ENCODE assay signal across 15 mouse cellular contexts in genomic region chr19:6181629-6182028, GRCm38 (mm10). TPM values are rescaled to one million over a fixed set of nuclear protein-coding genes. Genes with fewer than 3 reads are reported as not detected.
A peak's percentile ranks its signal among the peaks of the same experiment; 100 is the strongest.
DNase-seq lines count a peak whose midpoint lies in the region; ATAC-seq and TF ChIP-seq lines count a peak whose summit lies in the region.
"Had no signal": no experiment of that assay in that cellular context is flagged by ENCODE, and none has a peak within 500 bp of the region (broad histone marks: within the 10 kb centered on the region; RNA-seq: fewer than 3 reads in every experiment).

No protein-coding gene starts in this region.

- H3K9ac ChIP-seq in limb, embryonic 14.5 days (ENCODE audit: low read depth, low read length, severe bottlenecking) = no peak overlapping the region
- H3K9ac ChIP-seq: neural tube, embryonic 12.5 days had no signal

- H3K27ac ChIP-seq in limb, embryonic 14.5 days (replicated peaks; ENCODE audit: low read depth, low read length) = no peak overlapping the region
- H3K27ac ChIP-seq: macrophage; neural tube, embryonic 12.5 days had no signal

- H3K4me1 ChIP-seq in limb, embryonic 14.5 days (ENCODE audit: control insufficient read depth, insufficient read depth, low read length) = no peaks in the 10 kb centered on the region
- H3K4me1 ChIP-seq: neural tube, embryonic 12.5 days had no signal

- WGBS in limb, embryonic 14.5 days = 25% methylated on average over 5 of the region's 5 CpGs

- ATAC-seq in limb, embryonic 14.5 days (ENCODE audit: low FRiP score, low read depth) = no peak

- DNase-seq in adrenal gland, postnatal 10 days = peak; percentile 41
- DNase-seq in adrenal gland, adult 8-10 months = no peak
- DNase-seq in lung, postnatal 14 days = peak; percentile 19
- no peak for DNase-seq in lung, adult 18-20 months
- peak; percentile 19 for DNase-seq in c-Kit-positive CD71-positive TER-119-negative erythroid progenitor cells, embryonic 14.5 days (ENCODE audit: low read depth)
- DNase-seq in limb, embryonic 14.5 days (ENCODE audit: low spot score) = peak; percentile 70
- DNase-seq in urinary bladder, postnatal 4 days (ENCODE audit: low spot score in 2 of 2) = no peak
- no peak for DNase-seq in lung, postnatal 25 days (ENCODE audit: low spot score)
- DNase-seq: cerebellum, adult 9-10 months; gastrocnemius, postnatal 36 days; heart, postnatal 10 days had no signal

- no peaks in the 10 kb centered on the region for H3K27me3 ChIP-seq in limb, embryonic 14.5 days (ENCODE audit: control insufficient read depth, insufficient read depth, low read length)
- H3K27me3 ChIP-seq: neural tube, embryonic 12.5 days had no signal

- no peak overlapping the region for H3K4me3 ChIP-seq in limb, embryonic 14.5 days (replicated peaks; ENCODE audit: low read length)
- H3K4me3 ChIP-seq: neural tube, embryonic 12.5 days had no signal

- no peaks in the 10 kb centered on the region for H3K9me3 ChIP-seq in limb, embryonic 14.5 days (ENCODE audit: control insufficient read depth, low read length)
- H3K9me3 ChIP-seq: neural tube, embryonic 12.5 days had no signal

- no peaks in the 10 kb centered on the region for H3K36me3 ChIP-seq in limb, embryonic 14.5 days (ENCODE audit: control insufficient read depth, insufficient read depth, low read length)
- H3K36me3 ChIP-seq: neural tube, embryonic 12.5 days had no signal

- no peak for TF ChIP-seq POLR2A in limb, embryonic 14.5 days (IDR thresholded peaks at IDR 0.05; ENCODE audit: borderline replicate concordance, extremely low read depth, insufficient read depth, insufficient read length)

- no peak overlapping the region for H3K4me2 ChIP-seq in limb, embryonic 14.5 days (replicated peaks; ENCODE audit: low read depth, low read length, severe bottlenecking)

RNA-seq across cellular contexts. Expression of gene Majin, which starts 2.6 kb away (rescaled TPM):
- under 1 TPM; 0.72 to 0.79 TPM for total RNA-seq in adrenal gland, postnatal 10 days (2021)
- 1 to 10 TPM; 2.0 to 4.4 (median 3.5) TPM for total RNA-seq in adrenal gland, adult 8-10 months (2022)
- polyA plus RNA-seq in limb, embryonic 14.5 days (2012; rRNA removed) = 0.05 and 0.09 TPM in 2 replicates
- polyA plus RNA-seq in limb, embryonic 14.5 days (2014; fragmentation: Nextera tagmentation; extraction: Ambion mirVana) = not detected in 2 replicates
- total RNA-seq: gastrocnemius, postnatal 36 days; heart, postnatal 10 days had no signal
- polyA plus RNA-seq: kidney, embryonic 14.5 days; neural tube, embryonic 12.5 days had no signal

RNA-seq across cellular contexts. Expression of gene Arl2, which starts 40.3 kb away (rescaled TPM):
- 10 to 100 TPM; 63.1 to 63.7 TPM for total RNA-seq in adrenal gland, postnatal 10 days (2021)
- total RNA-seq in adrenal gland, adult 8-10 months (2022) = 100 to 1,000 TPM in 2 of 4 experiments, 10 to 100 TPM in 2; 92.7 to 127 (median 112) TPM
- polyA plus RNA-seq in limb, embryonic 14.5 days (2012; rRNA removed) = 91.9 and 127 TPM in 2 replicates
- 76.0 and 77.5 TPM in 2 replicates for polyA plus RNA-seq in limb, embryonic 14.5 days (2014; fragmentation: Nextera tagmentation; extraction: Ambion mirVana)

RNA-seq across cellular contexts. Expression of gene Batf2, which starts 40.8 kb away (rescaled TPM):
- 1 to 10 TPM in 1 of 2 experiments, under 1 TPM in 1; 0.57 to 1.6 TPM for total RNA-seq in adrenal gland, postnatal 10 days (2021)
- total RNA-seq in adrenal gland, adult 8-10 months (2022) = 1 to 10 TPM; 1.4 to 3.5 (median 2.7) TPM
- polyA plus RNA-seq in limb, embryonic 14.5 days (2012; rRNA removed) = 0.10 and 0.22 TPM in 2 replicates
- 0.15 TPM in 1 of 2 replicates, not detected in the other for polyA plus RNA-seq in limb, embryonic 14.5 days (2014; fragmentation: Nextera tagmentation; extraction: Ambion mirVana)
- polyA plus RNA-seq: neural tube, embryonic 12.5 days had no signal

RNA-seq across cellular contexts. Expression of gene Gpha2, which starts 44.6 kb away (rescaled TPM):
- total RNA-seq in adrenal gland, postnatal 10 days (2021) = 10 to 100 TPM; 16.9 to 18.2 TPM
- 10 to 100 TPM; 23.4 to 37.6 (median 29.4) TPM for total RNA-seq in adrenal gland, adult 8-10 months (2022)
- 1.5 and 2.7 TPM in 2 replicates for polyA plus RNA-seq in limb, embryonic 14.5 days (2012; rRNA removed)
- 1.2 and 2.3 TPM in 2 replicates for polyA plus RNA-seq in limb, embryonic 14.5 days (2014; fragmentation: Nextera tagmentation; extraction: Ambion mirVana)
- total RNA-seq: gastrocnemius, postnatal 36 days; heart, postnatal 10 days; left cerebral cortex, postnatal 36 days had no signal
- polyA plus RNA-seq: kidney, embryonic 14.5 days; macrophage; neural tube, embryonic 12.5 days had no signal

RNA-seq across cellular contexts. Expression of gene Snx15, which starts 53.5 kb away (rescaled TPM):
- 10 to 100 TPM; 19.6 to 21.8 TPM for total RNA-seq in adrenal gland, postnatal 10 days (2021)
- total RNA-seq in adrenal gland, adult 8-10 months (2022) = 10 to 100 TPM; 34.0 to 49.1 (median 37.8) TPM
- polyA plus RNA-seq in limb, embryonic 14.5 days (2012; rRNA removed) = 36.4 and 48.9 TPM in 2 replicates
- polyA plus RNA-seq in limb, embryonic 14.5 days (2014; fragmentation: Nextera tagmentation; extraction: Ambion mirVana) = 30.2 and 33.9 TPM in 2 replicates

Comparison
In these comparisons a context has a peak if more than half of its experiments do, and no peak if none do; other contexts are left out.
1. DNase-seq: peak in adrenal gland, postnatal 10 days (single experiment), lung, postnatal 14 days (single experiment), c-Kit-positive CD71-positive TER-119-negative erythroid progenitor cells, embryonic 14.5 days (single experiment) and limb, embryonic 14.5 days (single experiment); none in adrenal gland, adult 8-10 months (single experiment), lung, adult 18-20 months (0 of 2), urinary bladder, postnatal 4 days (0 of 2) and lung, postnatal 25 days (single experiment).